ENCODE assay signal across 16 mouse cellular contexts in genomic region chr11:36000038-36000437, GRCm38 (mm10). TPM values are rescaled to one million over a fixed set of nuclear protein-coding genes. Genes with fewer than 3 reads are reported as not detected.
A peak's percentile ranks its signal among the peaks of the same experiment; 100 is the strongest.
DNase-seq lines count a peak whose midpoint lies in the region; ATAC-seq and TF ChIP-seq lines count a peak whose summit lies in the region.
"Had no signal": no experiment of that assay in that cellular context is flagged by ENCODE, and none has a peak within 500 bp of the region (broad histone marks: within the 10 kb centered on the region; RNA-seq: fewer than 3 reads in every experiment).

No protein-coding gene starts in this region.

- no peaks in the 10 kb centered on the region for H3K36me3 ChIP-seq in forebrain, embryonic 15.5 days
- H3K36me3 ChIP-seq in neural tube, embryonic 13.5 days: no peaks in the 10 kb centered on the region
- H3K36me3 ChIP-seq: G1E; liver, embryonic 15.5 days had no signal

- no peak overlapping the region for H3K4me2 ChIP-seq in forebrain, embryonic 15.5 days (replicated peaks)
- H3K4me2 ChIP-seq in neural tube, embryonic 13.5 days: peak overlapping the region; percentile 21; the same call in 1 of the 2 replicates

- H3K4me1 ChIP-seq in forebrain, embryonic 15.5 days: peaks cover 20% of the 10 kb centered on the region
- peaks cover 29% of the 10 kb centered on the region for H3K4me1 ChIP-seq in neural tube, embryonic 13.5 days (replicated peaks)

- 15% methylated on average over 4 of the region's 4 CpGs for WGBS in forebrain, embryonic 15.5 days
- 6% methylated on average over 4 of the region's 4 CpGs for WGBS in neural tube, embryonic 13.5 days

- DNase-seq in layer of hippocampus, adult 2 months (ENCODE audit: low spot score in 2 of 2): no peak
- DNase-seq in layer of hippocampus, adult 11-12 months (ENCODE audit: low spot score): no peak
- peak; percentile 43 for DNase-seq in mesoderm, embryonic 11.5 days (ENCODE audit: low read depth, low spot score)
- no peak for DNase-seq in heart, adult 8-10 months (ENCODE audit: low spot score)
- DNase-seq in kidney, adult 11 months: no peak
- no peak for DNase-seq in right cerebral cortex, postnatal 4 days
- DNase-seq: B cell, adult 2 months; cerebellum, adult 11 months; heart, adult 2 months; heart, postnatal 10 days; kidney, postnatal 36 days had no signal

- no peaks in the 10 kb centered on the region for H3K27me3 ChIP-seq in forebrain, embryonic 15.5 days
- peaks cover 17% of the 10 kb centered on the region for H3K27me3 ChIP-seq in neural tube, embryonic 13.5 days

- H3K27ac ChIP-seq in layer of hippocampus, adult 2 months: peak overlapping the region; percentile 36; the same call in 1 of the 2 replicates
- H3K27ac ChIP-seq in forebrain, embryonic 15.5 days (replicated peaks): no peak overlapping the region
- H3K27ac ChIP-seq in neural tube, embryonic 13.5 days (replicated peaks): 0 out of 2 replicates have a peak overlapping the region, but pooled peaks have one; percentile 18
- H3K27ac ChIP-seq: heart, adult 2 months; liver, embryonic 15.5 days had no signal

- no peaks in the 10 kb centered on the region for H3K9me3 ChIP-seq in forebrain, embryonic 15.5 days
- no peaks in the 10 kb centered on the region for H3K9me3 ChIP-seq in neural tube, embryonic 13.5 days
- H3K9me3 ChIP-seq: liver, embryonic 15.5 days had no signal

- ATAC-seq in forebrain, embryonic 15.5 days (replicated peaks): 0 out of 2 replicates have a peak, but pooled peaks have one; percentile 2
- peak; percentile 28; the same call in 1 of the 2 replicates for ATAC-seq in neural tube, embryonic 13.5 days (ENCODE audit: low read depth)

- no peak overlapping the region for H3K9ac ChIP-seq in forebrain, embryonic 15.5 days (replicated peaks)
- H3K9ac ChIP-seq in neural tube, embryonic 13.5 days: peak overlapping the region; percentile 31; the same call in 1 of the 2 replicates
- H3K9ac ChIP-seq: liver, embryonic 15.5 days had no signal

- no peak overlapping the region for H3K4me3 ChIP-seq in layer of hippocampus, adult 2 months
- H3K4me3 ChIP-seq in forebrain, embryonic 15.5 days: no peak overlapping the region
- H3K4me3 ChIP-seq in neural tube, embryonic 13.5 days: no peak overlapping the region
- H3K4me3 ChIP-seq: heart, adult 2 months; liver, embryonic 15.5 days had no signal

- TF ChIP-seq CTCF in layer of hippocampus, adult 2 months (conservative IDR thresholded peaks at IDR 0.05): no peak

RNA-seq across cellular contexts. Expression of gene Wwc1, which starts 19.7 kb away (rescaled TPM):
- 100 to 1,000 TPM in 1 of 2 experiments, 10 to 100 TPM in 1; 99.6 to 107 TPM for total RNA-seq in layer of hippocampus, adult 2 months (2021)
- polyA plus RNA-seq in forebrain, embryonic 15.5 days (2015; fragmentation: Nextera tagmentation; extraction: Ambion mirVana): 15.6 and 22.2 TPM in 2 replicates
- polyA plus RNA-seq in neural tube, embryonic 13.5 days (2015; fragmentation: Nextera tagmentation; extraction: Ambion mirVana): 6.3 TPM in 2 replicates
- 1 to 10 TPM in 3 of 4 experiments, under 1 TPM in 1; 0.92 to 2.2 (median 1.6) TPM for total RNA-seq in heart, adult 8-10 months (2022)
- total RNA-seq: common myeloid progenitor, adult 5-6 weeks had no signal

Comparison
In these comparisons a context has a peak if more than half of its experiments do, and no peak if none do; other contexts are left out.
1. RNA of gene Wwc1, which starts 19.7 kb away (total RNA-seq): 99.6 to 107 TPM in layer of hippocampus, adult 2 months; 0.92 to 2.2 TPM in heart, adult 8-10 months; every median in the first group is over 10 times any median in the second.